Mouse (Mus musculus) midbrain, embryonic 16.5 days (tissue): Measurements from ENCODE around the gene Asb9. TPM values are rescaled to one million over a fixed set of nuclear protein-coding genes. Genes with fewer than 3 reads are reported as not detected.

ENCODE experiments used
- ATAC-seq: fragments of 200-750 bp; cut with Nextera tagmentation; 2 replicates; pipeline ENCODE4 v1.8.0; 2017; ENCODE audit warnings: moderate TSS enrichment
- H3K27ac ChIP-seq: fragments of 300-500 bp; sonication (generic); 2 replicates; pipeline ENCODE4 v1.5.1; 2014; ENCODE audit warnings: mild to moderate bottlenecking, low read length, mixed read lengths
- H3K27me3 ChIP-seq: fragments of 300-500 bp; sonication (generic); 2 replicates; pipeline ENCODE4 v1.6.1; 2014; ENCODE audit warnings: low read depth, low read length, mixed read lengths; ENCODE audit not compliant: control insufficient read depth, insufficient read depth
- H3K36me3 ChIP-seq: fragments of 300-500 bp; sonication (generic); 2 replicates; pipeline ENCODE4 v1.6.1; 2014; ENCODE audit warnings: mild to moderate bottlenecking, low read length, moderate library complexity, mixed read lengths; ENCODE audit not compliant: control insufficient read depth, insufficient read depth
- H3K4me1 ChIP-seq: fragments of 300-500 bp; sonication (generic); 2 replicates; pipeline ENCODE4 v1.6.1; 2014; ENCODE audit warnings: mild to moderate bottlenecking, low read length, mixed read lengths; ENCODE audit not compliant: control insufficient read depth, insufficient read depth
- H3K4me2 ChIP-seq: fragments of 300-500 bp; sonication (generic); 2 replicates; pipeline ENCODE4 v1.6.1; 2014; ENCODE audit warnings: mild to moderate bottlenecking, low read length, mixed read lengths
- H3K4me3 ChIP-seq: fragments of 300-500 bp; sonication (generic); 2 replicates; pipeline ENCODE4 v1.5.1; 2014; ENCODE audit warnings: low read depth, mild to moderate bottlenecking, low read length, moderate library complexity, mixed read lengths
- H3K9ac ChIP-seq: fragments of 300-500 bp; sonication (generic); 2 replicates; pipeline ENCODE4 v1.6.1; 2014; ENCODE audit warnings: low read depth, low read length, mixed read lengths
- H3K9me3 ChIP-seq: fragments of 300-500 bp; sonication (generic); replicated peaks from 2 replicates; pipeline ENCODE4 v1.6.1; 2014; ENCODE audit warnings: mild to moderate bottlenecking, low read length, mixed read lengths; ENCODE audit not compliant: control insufficient read depth, poor library complexity, severe bottlenecking
- WGBS: fragments of 180-500 bp; shearing (Covaris S2); extraction: QIAGEN DNeasy Blood & Tissue Kit; methylation state at CpG from one replicate; pipeline ENCODE4 v1.1.7; 2014; 5-methylcytosine and 5-hydroxymethylcytosine counted together
- polyA plus RNA-seq: library from polyadenylated mRNA; unstranded; fragments of >200 nt; fragmentation: Nextera tagmentation; extraction: Ambion mirVana; gene quantifications from 2 replicates; pipeline ENCODE4 v1.2.1, GENCODE M21; 2015

The Asb9 gene
- polyA plus RNA-seq, 1 experiment from 2014 or later = not detected

DNA sequence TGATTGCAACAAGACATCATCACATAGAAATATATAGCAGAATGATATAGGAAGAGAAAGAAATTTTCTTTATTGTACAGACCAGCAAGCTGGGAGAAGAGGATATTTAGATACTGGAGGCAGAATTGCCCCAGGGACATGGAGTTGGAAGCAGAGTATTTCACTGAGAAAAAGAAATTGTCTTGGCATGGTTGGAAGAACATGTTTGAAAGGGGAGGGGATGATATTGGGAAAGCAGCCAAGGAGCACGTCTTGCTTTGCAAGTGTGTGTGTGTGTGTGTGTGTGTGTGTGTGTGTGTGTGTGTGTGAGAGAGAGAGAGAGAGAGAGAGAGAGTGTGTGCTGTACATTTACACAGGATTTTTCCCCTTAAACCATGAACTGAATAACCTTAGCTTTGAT lies 64.1 kb downstream of the Asb9 start:
- Histone ChIP-seq H3K4me1 (no peaks in the 10 kb centered on the region), H3K36me3 (no peaks in the 10 kb centered on the region), H3K4me3 (no peak overlapping the region), H3K27ac (no peak overlapping the region), H3K9ac (no peak overlapping the region), H3K9me3 (no peaks in the 10 kb centered on the region), H3K4me2 (no peak overlapping the region), H3K27me3 (no peaks in the 10 kb centered on the region; the same call in 1 of the 2 replicates)
- no peak for ATAC-seq
- 60% methylated on average over 1 of the region's 1 CpGs for WGBS

DNA sequence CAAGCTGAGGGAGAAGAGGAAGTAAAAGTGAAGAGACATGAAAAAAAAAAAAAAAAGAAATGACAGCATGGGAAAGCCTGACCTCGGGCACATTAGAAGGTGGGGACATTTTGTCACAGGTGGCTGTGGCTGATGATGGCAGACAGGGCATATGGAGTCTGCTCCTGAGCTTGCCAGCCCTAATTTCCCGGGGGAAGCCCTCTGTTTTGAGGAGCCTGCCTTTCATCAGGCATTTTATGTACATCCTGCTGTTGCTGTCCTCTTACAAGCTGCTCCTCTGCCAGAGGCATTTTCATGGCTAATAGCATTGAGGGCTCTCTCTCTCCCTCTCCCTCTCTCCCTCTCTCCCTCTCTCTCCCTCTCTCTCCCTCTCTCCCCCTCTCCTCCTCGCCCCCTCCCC lies 70.8 kb downstream of the Asb9 start:
- no peaks in the 10 kb centered on the region for H3K36me3 ChIP-seq
- H3K27ac ChIP-seq = no peak overlapping the region
- no peak overlapping the region for H3K4me3 ChIP-seq
- H3K9ac ChIP-seq = no peak overlapping the region
- H3K27me3 ChIP-seq = no peaks in the 10 kb centered on the region
- H3K4me1 ChIP-seq = no peaks in the 10 kb centered on the region
- H3K4me2 ChIP-seq = no peak overlapping the region
- 61% methylated on average over 2 of the region's 3 CpGs for WGBS
- no peaks in the 10 kb centered on the region for H3K9me3 ChIP-seq
- ATAC-seq = no peak

Other genes starting within 250 kb of the Asb9 start
- 0.46 and 0.74 TPM in 2 replicates for gene Bmx, start 248.1 kb upstream of the Asb9 start, polyA plus RNA-seq
- gene Pir, start 237.0 kb upstream of the Asb9 start, polyA plus RNA-seq = 3.5 and 3.7 TPM in 2 replicates
- 0.25 and 0.30 TPM in 2 replicates for gene Vegfd, start 132.9 kb upstream of the Asb9 start, polyA plus RNA-seq
- gene Piga, start 86.5 kb upstream of the Asb9 start, polyA plus RNA-seq = 4.3 and 4.9 TPM in 2 replicates
- not detected in 2 replicates for gene Asb11, start 69.3 kb upstream of the Asb9 start, polyA plus RNA-seq